Comparison of ENCODE assay signal across 8 mouse cellular contexts in the genomic region with DNA sequence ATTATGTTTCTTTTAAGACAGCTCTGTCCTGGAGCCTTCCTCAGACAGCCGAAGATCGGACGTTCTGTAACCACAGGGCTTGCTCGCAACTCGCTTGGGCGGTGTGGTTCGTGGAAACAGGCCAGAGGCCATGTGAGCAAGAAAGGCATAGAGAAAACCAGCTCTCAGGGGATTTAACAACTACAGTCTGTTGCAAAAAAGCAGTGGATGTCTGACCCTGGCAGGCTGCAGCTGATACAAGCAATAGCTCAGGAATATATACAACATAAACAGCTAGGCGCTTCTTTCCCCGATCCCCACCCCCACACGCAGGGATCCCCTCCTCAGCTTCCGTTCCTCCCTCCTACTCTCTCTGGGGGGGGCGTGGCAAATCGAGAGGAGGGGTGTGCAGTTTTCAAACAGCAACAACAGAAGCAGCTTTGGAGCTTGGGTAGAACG. TPM values are rescaled to one million over a fixed set of nuclear protein-coding genes. Genes with fewer than 3 reads are reported as not detected.
DNase-seq lines count a peak whose midpoint lies in the region; ATAC-seq lines count a peak whose summit lies in the region.

No protein-coding gene starts in this region.

- peaks cover 9% of the 10 kb centered on the region for H3K4me1 ChIP-seq in heart, embryonic 10.5 days
- peaks cover 3 to 5% of the 10 kb centered on the region in 2 experiments; a peak in 2 of 4 replicates for H3K4me1 ChIP-seq in heart, embryonic 14.5 days (ENCODE audit: control insufficient read depth in 2 of 2, insufficient read depth in 2 of 2, low read length in 2 of 2)

- WGBS in heart, embryonic 10.5 days = 35% methylated on average over 14 of the region's 14 CpGs
- whole genome bisulfite sequencing in heart, embryonic 14.5 days = 34% methylated on average over 14 of the region's 14 CpGs

- no peak for DNase-seq in heart, embryonic 10.5 days (ENCODE audit: low spot score)
- DNase-seq in heart, adult 8-10 months (ENCODE audit: low spot score) = no peak
- DNase-seq in MN1 (ENCODE audit: low spot score) = peak; percentile 70
- DNase-seq in lung, postnatal 10 days = peak; percentile 55
- DNase-seq in thymus, postnatal 25 days = no peak
- no peak for DNase-seq in left cerebral cortex, postnatal 14 days (ENCODE audit: low spot score in 2 of 2)

- no peaks in the 10 kb centered on the region for H3K9me3 ChIP-seq in heart, embryonic 10.5 days
- H3K9me3 ChIP-seq in heart, embryonic 14.5 days (ENCODE audit: control insufficient read depth, low read length) = no peaks in the 10 kb centered on the region

- peak overlapping the region; percentile 59; the same call in 1 of the 2 replicates for H3K27ac ChIP-seq in heart, embryonic 10.5 days
- no peak overlapping the region for H3K27ac ChIP-seq in heart, embryonic 14.5 days (replicated peaks in 1 of 2; ENCODE audit: control insufficient read depth in 1 of 2, insufficient read depth in 1 of 2, low read depth in 2 of 2, low read length in 2 of 2)

- intact Hi-C loops in left cerebral cortex, postnatal 14 days (cut with DNase I) = no loop called here

- no peaks in the 10 kb centered on the region for H3K27me3 ChIP-seq in heart, embryonic 10.5 days (ENCODE audit: insufficient read depth, poor library complexity, severe bottlenecking)
- no peaks in the 10 kb centered on the region for H3K27me3 ChIP-seq in heart, embryonic 14.5 days (ENCODE audit: control insufficient read depth, insufficient read depth, low read length)

- ATAC-seq in heart, embryonic 14.5 days (ENCODE audit: insufficient number of reproducible peaks, insufficient read depth, low FRiP score, low read depth) = no peak
- no peak for ATAC-seq in CD4-positive, CD25-positive, alpha-beta regulatory T cell, adult 4 months

- peak overlapping the region; percentile 20; the same call in 1 of the 2 replicates for H3K4me3 ChIP-seq in heart, embryonic 10.5 days
- peak overlapping the region; percentile 1 to 26; a peak in 2 of 4 replicates for H3K4me3 ChIP-seq in heart, embryonic 14.5 days (ENCODE audit: control insufficient read depth in 1 of 2, insufficient read depth in 1 of 2, low read depth in 1 of 2, low read length in 2 of 2)

- peaks cover 32% of the 10 kb centered on the region for H3K36me3 ChIP-seq in heart, embryonic 10.5 days
- peaks cover 42% of the 10 kb centered on the region for H3K36me3 ChIP-seq in heart, embryonic 14.5 days (ENCODE audit: control insufficient read depth, insufficient read depth, low read length)

- H3K4me2 ChIP-seq in heart, embryonic 14.5 days (ENCODE audit: low read length) = peak overlapping the region; percentile 53

- H3K9ac ChIP-seq in heart, embryonic 14.5 days (ENCODE audit: low read length) = peak overlapping the region; percentile 40; the same call in 1 of the 2 replicates

RNA-seq across cellular contexts. Expression of a gene that starts 45.6 kb away (rescaled TPM):
- 3.5 and 4.7 TPM in 2 replicates for polyA plus RNA-seq in heart, embryonic 10.5 days (2016; fragmentation: Nextera tagmentation; extraction: Ambion mirVana)
- 10 to 100 TPM; 14.2 to 19.0 (median 14.4) TPM for total RNA-seq in heart, adult 8-10 months (2022)
- 6.0 and 6.9 TPM in 2 replicates for polyA plus RNA-seq in heart, embryonic 14.5 days (2014; fragmentation: Nextera tagmentation; extraction: Ambion mirVana)
- polyA plus RNA-seq in CD4-positive, CD25-positive, alpha-beta regulatory T cell, adult 4 months (2017; shearing (Covaris generic)) = 10 to 100 TPM; 13.4 to 22.5 TPM
- total RNA-seq in left cerebral cortex, postnatal 14 days (2021) = 10 to 100 TPM; 31.3 to 37.2 TPM

Comparison
In these comparisons a context has a peak if more than half of its experiments do, and no peak if none do; other contexts are left out.
1. DNase-seq: peak in MN1 (single experiment) and lung, postnatal 10 days (single experiment); none in heart, embryonic 10.5 days (single experiment), heart, adult 8-10 months (single experiment), thymus, postnatal 25 days (single experiment) and left cerebral cortex, postnatal 14 days (0 of 2).